Mouse (Mus musculus) hindbrain, embryonic 16.5 days (tissue): ENCODE results near the gene Ndufa6. TPM values are rescaled to one million over a fixed set of nuclear protein-coding genes. Genes with fewer than 3 reads are reported as not detected.

Experiments used
- ATAC-seq: fragments of 200-750 bp; cut with Nextera tagmentation; 2 replicates; pipeline ENCODE4 v1.8.0; 2017; ENCODE audit warnings: moderate TSS enrichment, moderate library complexity
- H3K27ac ChIP-seq: fragments of 300-500 bp; sonication (generic); 2 replicates; pipeline ENCODE4 v1.5.1; 2014; ENCODE audit warnings: low read depth, mild to moderate bottlenecking, control low read depth, low read length, moderate library complexity
- H3K27me3 ChIP-seq: fragments of 300-500 bp; sonication (generic); replicated peaks from 2 replicates; pipeline ENCODE4 v1.6.1; 2014; ENCODE audit warnings: low read length; ENCODE audit not compliant: control insufficient read depth, insufficient read depth
- H3K36me3 ChIP-seq: fragments of 300-500 bp; sonication (generic); 2 replicates; pipeline ENCODE4 v1.6.1; 2014; ENCODE audit warnings: mild to moderate bottlenecking, low read length, moderate library complexity, mixed read lengths; ENCODE audit not compliant: control insufficient read depth, insufficient read depth
- H3K4me1 ChIP-seq: fragments of 300-500 bp; sonication (generic); 2 replicates; pipeline ENCODE4 v1.6.1; 2014; ENCODE audit warnings: low read depth, low read length; ENCODE audit not compliant: control insufficient read depth, insufficient read depth
- H3K4me2 ChIP-seq: fragments of 300-500 bp; sonication (generic); 2 replicates; pipeline ENCODE4 v1.6.1; 2014; ENCODE audit warnings: mild to moderate bottlenecking, low read length, control low read depth, moderate library complexity
- H3K4me3 ChIP-seq: fragments of 300-500 bp; sonication (generic); 2 replicates; pipeline ENCODE4 v1.5.1; 2014; ENCODE audit warnings: mild to moderate bottlenecking, low read length, control low read depth, moderate library complexity
- H3K9ac ChIP-seq: fragments of 300-500 bp; sonication (generic); 2 replicates; pipeline ENCODE4 v1.6.1; 2014; ENCODE audit warnings: low read depth, mild to moderate bottlenecking, control low read depth, low read length, moderate library complexity
- H3K9me3 ChIP-seq: fragments of 300-500 bp; sonication (generic); 2 replicates; pipeline ENCODE4 v1.6.1; 2014; ENCODE audit warnings: mild to moderate bottlenecking, low read length, moderate library complexity; ENCODE audit not compliant: control insufficient read depth
- WGBS: fragments of 180-500 bp; shearing (Covaris S2); extraction: QIAGEN DNeasy Blood & Tissue Kit; methylation state at CpG from one replicate; pipeline ENCODE4 v1.1.7; 2014; 5-methylcytosine and 5-hydroxymethylcytosine counted together
- polyA plus RNA-seq: library from polyadenylated mRNA; unstranded; fragments of >200 nt; fragmentation: Nextera tagmentation; extraction: Ambion mirVana; gene quantifications from 2 replicates; pipeline ENCODE4 v1.2.1, GENCODE M21; 2015

Gene Ndufa6
- polyA plus RNA-seq, 1 experiment from 2014 or later = 392 TPM

DNA sequence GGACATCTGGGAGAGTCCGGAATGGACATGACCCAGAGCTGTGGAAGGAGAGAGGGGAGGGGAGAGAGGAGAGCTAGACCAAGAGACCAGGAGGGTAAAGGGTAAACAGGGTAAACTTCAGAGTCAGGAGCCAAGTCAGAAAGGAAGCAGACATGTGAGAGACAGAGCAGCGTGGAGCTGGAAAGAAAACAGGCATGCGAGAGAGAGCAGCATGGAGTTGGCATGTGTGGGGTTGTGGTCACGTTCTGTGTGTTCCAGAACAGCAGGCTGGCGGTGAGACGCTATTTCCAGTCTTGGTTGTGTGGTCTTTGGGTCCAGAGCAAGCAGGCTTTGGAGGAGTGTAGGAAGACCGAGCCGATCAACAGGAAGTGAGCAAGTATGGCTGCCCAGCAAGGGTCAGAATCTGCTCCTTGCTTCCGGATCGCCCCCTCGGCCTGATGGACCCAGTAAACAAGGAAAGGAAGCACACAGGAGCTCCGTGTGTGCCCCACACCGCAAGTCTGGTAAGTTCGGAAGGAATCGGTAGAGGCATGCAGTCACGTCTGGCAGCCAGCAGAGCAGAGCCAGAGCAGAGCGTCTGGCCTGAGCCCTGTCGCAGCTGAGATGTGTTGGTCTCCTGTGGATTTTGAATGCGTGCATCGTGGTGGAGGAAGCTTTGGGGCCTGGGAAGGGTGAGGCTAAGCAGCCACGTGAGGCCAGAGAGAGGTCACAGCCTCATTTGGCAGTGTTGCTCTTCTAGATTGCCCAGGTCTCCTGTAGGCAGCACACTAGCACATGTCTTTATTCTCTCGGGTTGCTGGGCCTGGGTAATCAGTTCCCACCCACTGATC, 4.5 kb upstream of the Ndufa6 start:
- no peak overlapping the region for H3K4me2 ChIP-seq
- H3K9me3 ChIP-seq = no peaks in the 10 kb centered on the region
- no peaks in the 10 kb centered on the region for H3K27me3 ChIP-seq
- H3K4me3 ChIP-seq = no peak overlapping the region
- H3K9ac ChIP-seq = peak overlapping the region; percentile 17; the same call in 1 of the 2 replicates
- peaks cover 5% of the 10 kb centered on the region for H3K4me1 ChIP-seq
- no peaks in the 10 kb centered on the region for H3K36me3 ChIP-seq
- no peak for ATAC-seq
- WGBS = 62% methylated on average over 22 of the region's 22 CpGs
- no peak overlapping the region for H3K27ac ChIP-seq

DNA sequence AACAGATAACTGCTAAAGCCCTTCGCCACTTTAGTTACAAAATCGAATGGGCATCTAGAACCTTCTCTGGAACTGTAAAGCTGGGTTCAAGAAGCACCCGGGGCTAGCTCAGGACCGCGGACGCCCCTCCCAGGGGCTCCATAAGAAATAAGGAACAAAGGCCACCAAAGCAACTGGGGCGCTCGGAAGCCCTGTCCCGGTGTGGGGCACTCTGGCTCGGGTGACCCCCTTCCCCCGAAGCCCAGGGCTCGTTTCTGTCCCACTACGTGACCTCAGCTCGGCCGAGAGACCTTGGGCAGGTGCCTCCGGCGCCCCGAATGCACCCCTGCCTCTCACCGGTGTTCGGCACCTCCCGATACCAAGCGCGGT, 393 bp downstream of the Ndufa6 start:
- under 1% methylated on average over 23 of the region's 23 CpGs for WGBS
- no peak for ATAC-seq
- H3K4me2 ChIP-seq = peak overlapping the region; percentile 60

DNA sequence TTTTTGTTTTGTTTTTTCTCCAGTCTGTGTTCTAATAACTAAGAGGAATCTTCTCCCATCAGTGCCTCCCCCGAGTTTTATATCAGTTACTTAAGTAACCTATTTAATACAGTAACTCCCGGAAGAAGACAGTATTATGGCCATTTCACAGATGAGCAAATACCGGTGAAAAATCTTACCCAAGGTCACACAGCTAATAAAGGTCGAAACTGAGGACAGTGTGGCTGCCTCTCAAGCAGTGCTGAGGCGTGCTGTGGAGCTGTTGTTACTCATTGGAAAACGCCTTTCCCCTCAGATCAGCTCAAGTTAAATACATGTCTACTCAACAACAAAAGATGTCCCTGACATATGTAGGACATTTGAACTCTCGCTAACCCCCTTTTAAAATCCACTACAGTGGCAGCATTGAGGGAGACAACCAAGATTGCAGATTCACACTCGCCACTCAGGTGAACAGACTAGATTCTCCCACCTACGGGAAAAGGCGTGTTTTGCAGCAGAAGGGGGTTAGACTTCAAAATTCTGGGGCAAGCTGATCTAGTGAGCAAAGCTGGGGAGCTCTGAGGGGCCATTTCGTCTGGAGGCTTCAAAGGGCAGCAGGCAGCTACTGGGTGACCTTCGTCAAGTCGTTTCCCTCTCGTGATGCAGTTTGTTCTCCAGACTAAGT, 911 bp downstream of the Ndufa6 start:
- peak overlapping the region; percentile 60 for H3K4me2 ChIP-seq
- H3K4me3 ChIP-seq = peak overlapping the region; percentile 76
- H3K9me3 ChIP-seq = no peaks in the 10 kb centered on the region
- peak overlapping the region; percentile 93 for H3K9ac ChIP-seq
- H3K4me1 ChIP-seq = peaks cover 22% of the 10 kb centered on the region
- peak overlapping the region; percentile 80; the same call in 1 of the 2 replicates for H3K27ac ChIP-seq
- WGBS = 30% methylated on average over 14 of the region's 14 CpGs
- H3K36me3 ChIP-seq = peaks cover 21% of the 10 kb centered on the region
- ATAC-seq = no peak
- H3K27me3 ChIP-seq = no peaks in the 10 kb centered on the region

More for the DNA sequence above, 393 bp downstream of the Ndufa6 start:
- Histone ChIP-seq H3K27me3 (no peaks in the 10 kb centered on the region), H3K4me3 (peak overlapping the region; percentile 76), H3K9ac (peak overlapping the region; percentile 93), H3K4me1 (peaks cover 22% of the 10 kb centered on the region), H3K27ac (peak overlapping the region; percentile 80), H3K36me3 (peaks cover 16% of the 10 kb centered on the region), H3K9me3 (no peaks in the 10 kb centered on the region)

DNA sequence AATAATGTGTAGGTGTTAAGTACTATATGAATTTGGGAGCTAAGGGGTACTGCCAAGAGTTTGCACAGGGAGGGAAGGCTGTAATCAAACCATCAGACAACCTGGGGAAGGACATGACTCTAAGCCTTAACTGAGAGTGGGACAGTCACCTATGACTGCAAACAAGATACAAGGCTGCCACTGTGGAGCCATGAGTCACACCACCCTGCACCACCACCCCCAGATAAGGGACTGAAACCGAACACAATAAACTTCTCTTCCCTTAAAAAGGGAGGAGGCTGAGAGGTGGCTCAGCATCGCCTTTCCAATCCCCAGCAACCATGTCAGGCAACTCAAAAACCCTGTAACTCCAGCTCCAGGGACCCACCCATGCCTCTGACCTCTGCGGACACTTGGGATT, 2.6 kb downstream of the Ndufa6 start:
- H3K9ac ChIP-seq = no peak overlapping the region
- H3K4me1 ChIP-seq = peaks cover 34% of the 10 kb centered on the region
- H3K9me3 ChIP-seq = no peaks in the 10 kb centered on the region
- no peak overlapping the region for H3K4me3 ChIP-seq
- H3K4me2 ChIP-seq = no peak overlapping the region
- 87% methylated on average over 3 of the region's 3 CpGs for WGBS
- H3K27ac ChIP-seq = no peak overlapping the region
- peaks cover 23% of the 10 kb centered on the region for H3K36me3 ChIP-seq
- no peak for ATAC-seq
- H3K27me3 ChIP-seq = no peaks in the 10 kb centered on the region

DNA sequence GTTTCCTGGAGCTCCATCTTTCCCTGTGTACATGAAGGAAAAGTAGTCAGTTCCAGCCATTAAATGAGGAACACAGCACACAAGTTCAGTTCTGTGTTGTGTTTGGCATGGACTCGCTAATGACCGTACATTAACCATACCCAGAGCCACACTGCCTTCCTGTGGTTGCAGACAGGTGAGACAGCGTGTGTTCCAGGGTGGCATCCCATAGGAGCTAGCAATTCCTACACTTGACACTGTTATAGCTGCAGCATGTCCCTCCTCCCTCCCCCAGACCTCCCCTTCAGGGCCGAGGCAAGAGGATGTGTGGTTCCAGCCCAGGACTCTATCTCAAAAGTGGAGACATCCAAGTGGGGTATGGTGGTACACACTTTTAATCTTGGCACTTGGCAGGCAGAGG, 3.8 kb downstream of the Ndufa6 start:
- no peak overlapping the region for H3K27ac ChIP-seq
- H3K4me1 ChIP-seq = peaks cover 34% of the 10 kb centered on the region
- H3K27me3 ChIP-seq = no peaks in the 10 kb centered on the region
- H3K9me3 ChIP-seq = no peaks in the 10 kb centered on the region
- ATAC-seq = no peak
- 92% methylated on average over 4 of the region's 4 CpGs for WGBS
- H3K4me3 ChIP-seq = no peak overlapping the region
- H3K9ac ChIP-seq = no peak overlapping the region
- H3K36me3 ChIP-seq = peaks cover 23% of the 10 kb centered on the region
- H3K4me2 ChIP-seq = no peak overlapping the region

DNA sequence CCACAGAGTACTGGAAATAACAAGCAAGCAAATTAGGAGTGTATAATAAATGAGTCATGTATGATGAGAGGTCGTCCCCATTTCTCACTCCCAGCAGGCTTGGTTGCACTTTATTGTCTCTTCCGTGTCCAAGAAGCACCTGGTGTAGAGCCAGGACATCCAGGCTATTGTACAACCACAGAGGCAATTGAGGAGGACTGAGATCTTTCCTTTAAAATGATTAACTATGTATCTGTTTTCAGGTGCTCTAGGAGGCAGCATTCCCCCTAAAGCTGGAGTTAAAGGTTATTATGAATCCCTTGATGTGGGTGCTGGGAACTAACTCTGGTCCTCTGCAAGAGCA, 5.2 kb downstream of the Ndufa6 start:
- 82% methylated on average over 2 of the region's 2 CpGs for WGBS
- Histone ChIP-seq H3K4me1 (peaks cover 29% of the 10 kb centered on the region), H3K36me3 (peaks cover 23% of the 10 kb centered on the region), H3K4me3 (no peak overlapping the region), H3K27ac (no peak overlapping the region), H3K9ac (no peak overlapping the region), H3K4me2 (no peak overlapping the region), H3K9me3 (no peaks in the 10 kb centered on the region), H3K27me3 (no peaks in the 10 kb centered on the region)
- ATAC-seq = no peak

DNA sequence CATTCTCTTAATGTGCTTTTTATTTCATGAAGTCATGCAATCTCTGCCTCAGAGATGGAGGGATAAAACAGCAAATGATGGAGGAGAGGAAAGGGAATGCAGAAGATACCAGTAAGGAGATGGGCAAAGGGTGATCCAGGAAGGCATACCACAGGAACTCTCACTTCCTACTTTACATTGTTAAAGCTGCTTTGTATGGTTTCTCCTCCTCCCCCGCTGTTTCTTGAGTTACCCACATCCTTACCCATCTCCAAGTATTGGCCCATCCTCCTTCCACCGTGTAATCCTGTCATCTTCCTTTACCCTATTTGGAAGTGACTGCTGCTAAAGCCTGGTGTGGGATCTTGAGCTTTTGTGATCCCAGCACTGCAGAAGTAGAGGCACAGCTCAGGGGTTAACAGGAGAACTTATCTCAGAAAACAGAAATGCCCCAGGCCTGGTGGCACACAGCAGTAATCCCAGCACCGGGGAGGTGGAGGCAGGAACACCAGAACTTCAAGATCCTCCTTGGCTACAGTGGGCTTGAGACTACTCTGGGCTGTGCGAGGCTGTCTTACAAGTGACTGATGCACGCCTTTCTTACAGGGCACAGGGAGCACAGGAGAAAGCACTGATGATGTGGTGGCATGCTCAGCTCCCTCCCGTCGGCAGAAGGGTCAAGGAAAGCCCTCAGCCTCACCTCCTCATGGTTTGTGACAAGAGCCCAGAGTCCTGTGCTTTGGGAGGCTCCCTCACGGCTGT, 5.7 kb downstream of the Ndufa6 start:
- Histone ChIP-seq H3K9ac (no peak overlapping the region), H3K27me3 (no peaks in the 10 kb centered on the region), H3K4me2 (no peak overlapping the region), H3K4me3 (no peak overlapping the region), H3K27ac (no peak overlapping the region), H3K4me1 (peaks cover 29% of the 10 kb centered on the region), H3K36me3 (peaks cover 23% of the 10 kb centered on the region), H3K9me3 (no peaks in the 10 kb centered on the region)
- no peak for ATAC-seq
- WGBS = 87% methylated on average over 8 of the region's 8 CpGs

DNA sequence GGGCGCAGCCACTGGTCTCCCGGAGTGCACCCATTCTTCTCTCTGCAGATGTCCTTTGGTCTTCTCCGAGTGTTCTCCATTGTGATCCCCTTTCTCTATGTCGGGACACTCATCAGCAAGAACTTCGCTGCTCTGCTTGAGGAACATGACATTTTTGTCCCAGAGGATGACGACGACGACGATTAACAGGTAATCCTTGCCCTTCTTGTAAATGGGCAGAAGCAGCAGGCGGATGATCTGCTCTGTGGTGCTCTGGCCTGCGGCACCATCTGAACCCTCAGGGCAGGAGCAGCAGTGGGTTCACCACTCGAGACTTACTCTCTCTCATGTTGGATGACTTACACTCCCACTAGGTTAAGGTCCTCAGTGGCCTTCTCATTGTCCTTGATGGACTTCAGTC, 6.3 kb downstream of the Ndufa6 start:
- H3K27me3 ChIP-seq = no peaks in the 10 kb centered on the region
- H3K27ac ChIP-seq = no peak overlapping the region
- no peak overlapping the region for H3K4me3 ChIP-seq
- no peaks in the 10 kb centered on the region for H3K9me3 ChIP-seq
- H3K4me1 ChIP-seq = peaks cover 24% of the 10 kb centered on the region
- no peak overlapping the region for H3K9ac ChIP-seq
- H3K36me3 ChIP-seq = peaks cover 23% of the 10 kb centered on the region
- no peak overlapping the region; the same call in 1 of the 2 replicates for H3K4me2 ChIP-seq
- no peak for ATAC-seq
- WGBS = 95% methylated on average over 12 of the region's 12 CpGs

DNA sequence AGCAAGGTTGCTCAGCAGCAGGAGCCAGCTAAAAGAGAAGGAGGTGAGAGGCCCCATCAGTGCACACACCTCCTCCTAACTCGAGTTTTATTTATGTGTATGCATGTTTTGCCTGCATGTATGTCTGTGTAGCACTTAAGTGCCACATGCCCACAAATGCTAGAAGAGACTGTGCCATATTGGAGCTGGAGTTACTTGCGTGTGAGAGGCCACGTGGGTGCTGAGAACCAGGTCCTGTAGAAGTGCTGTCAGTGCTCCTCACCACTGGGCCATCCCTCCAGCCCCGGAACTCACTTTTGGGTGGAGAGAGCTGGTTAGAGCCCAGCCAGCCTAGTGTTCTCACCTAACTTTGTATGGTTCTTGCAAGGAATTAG, 6.8 kb downstream of the Ndufa6 start:
- H3K27me3 ChIP-seq = no peaks in the 10 kb centered on the region
- peaks cover 19% of the 10 kb centered on the region for H3K4me1 ChIP-seq
- H3K27ac ChIP-seq = no peak overlapping the region
- no peaks in the 10 kb centered on the region for H3K9me3 ChIP-seq
- 90% methylated on average over 4 of the region's 4 CpGs for WGBS
- peak overlapping the region; percentile 72 for H3K4me3 ChIP-seq
- peak overlapping the region; percentile 70 for H3K4me2 ChIP-seq
- peaks cover 23% of the 10 kb centered on the region for H3K36me3 ChIP-seq
- no peak for ATAC-seq
- H3K9ac ChIP-seq = 0 out of 2 replicates have a peak overlapping the region, but pooled peaks have one; percentile 51
